Mouse (Mus musculus) embryonic facial prominence, embryonic 11.5 days (tissue): ENCODE measurements at regions not wholly inside any gene's neighbourhood (a gene's known extent, or its start where the extent isn't known, plus 50 kb on each side); places are given as distances from the start of the nearest gene placed in this dataset.

Source experiments
- ATAC-seq: fragments of 200-750 bp; cut with Nextera tagmentation; replicated peaks from 2 replicates; pipeline ENCODE4 v1.8.0; 2017; ENCODE audit warnings: low read depth; ENCODE audit not compliant: insufficient number of reproducible peaks, low FRiP score, low TSS enrichment
- DNase-seq: peaks from one replicate; pipeline ENCODE4 v3.0.0-alpha.2; 2015; ENCODE audit warnings: low spot score
- H3K27ac ChIP-seq: fragments of 300-500 bp; sonication (generic); replicated peaks from 2 replicates; pipeline ENCODE4 v1.5.1; 2014; ENCODE audit warnings: mild to moderate bottlenecking, low read depth, low read length, control low read depth
- H3K27me3 ChIP-seq: fragments of 300-500 bp; sonication (generic); 2 replicates; pipeline ENCODE4 v1.6.1; 2014; ENCODE audit warnings: mild to moderate bottlenecking, low read length, moderate library complexity, mixed read lengths; ENCODE audit not compliant: control insufficient read depth, insufficient read depth
- H3K36me3 ChIP-seq: fragments of 300-500 bp; sonication (generic); replicated peaks from 2 replicates; pipeline ENCODE4 v1.6.1; 2014; ENCODE audit warnings: low read depth, mild to moderate bottlenecking, low read length, moderate library complexity, mixed read lengths; ENCODE audit not compliant: control insufficient read depth, insufficient read depth
- H3K4me1 ChIP-seq: fragments of 300-500 bp; sonication (generic); 2 replicates; pipeline ENCODE4 v1.6.1; 2014; ENCODE audit warnings: low read length, mixed read lengths; ENCODE audit not compliant: control insufficient read depth, insufficient read depth
- H3K4me2 ChIP-seq: fragments of 300-500 bp; sonication (generic); 2 replicates; pipeline ENCODE4 v1.6.1; 2014; ENCODE audit warnings: low read depth, mild to moderate bottlenecking, control low read depth, low read length, moderate library complexity
- H3K4me3 ChIP-seq: fragments of 300-500 bp; sonication (generic); 2 replicates; pipeline ENCODE4 v1.5.1; 2014; ENCODE audit warnings: low read depth, low read length, control low read depth
- H3K9ac ChIP-seq: fragments of 300-500 bp; sonication (generic); replicated peaks from 2 replicates; pipeline ENCODE4 v1.6.1; 2014; ENCODE audit warnings: mild to moderate bottlenecking, control low read depth, low read length
- H3K9me3 ChIP-seq: fragments of 300-500 bp; sonication (generic); replicated peaks from 2 replicates; pipeline ENCODE4 v1.6.1; 2016; ENCODE audit warnings: mild to moderate bottlenecking, low read length, inconsistent platforms, mixed read lengths; ENCODE audit not compliant: control insufficient read depth
- WGBS: fragments of 180-500 bp; shearing (Covaris S2); extraction: QIAGEN DNeasy Blood & Tissue Kit; methylation state at CpG from one replicate; pipeline ENCODE4 v1.1.7; 2014; 5-methylcytosine and 5-hydroxymethylcytosine counted together

DNA sequence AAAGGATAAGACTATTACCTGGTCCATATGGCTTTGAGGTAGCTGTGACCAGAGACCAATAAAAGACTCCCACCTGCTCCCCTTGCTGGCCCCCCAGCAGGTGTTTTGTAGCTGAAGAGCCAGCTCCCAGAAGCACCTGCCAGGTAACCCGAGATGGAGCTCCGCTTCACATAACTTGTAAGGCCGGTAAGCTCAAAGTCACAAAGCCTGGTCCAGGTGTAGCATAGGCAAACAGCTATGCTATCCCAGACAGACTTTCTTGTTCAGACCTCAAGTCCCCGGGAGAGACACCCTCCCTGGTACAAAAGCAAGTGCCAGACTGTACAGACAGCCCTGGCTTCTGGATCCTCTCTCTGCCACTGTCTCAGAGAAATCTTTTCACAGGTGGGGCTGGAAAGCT is 154.6 kb downstream of the Tomm20 start:
- Histone ChIP-seq H3K4me1 (no peaks in the 10 kb centered on the region; the same call in 1 of the 2 replicates), H3K4me3 (no peak overlapping the region), H3K9ac (no peak overlapping the region), H3K9me3 (no peaks in the 10 kb centered on the region), H3K4me2 (no peak overlapping the region), H3K27ac (no peak overlapping the region), H3K27me3 (no peaks in the 10 kb centered on the region), H3K36me3 (no peaks in the 10 kb centered on the region)
- DNase-seq (no peak), ATAC-seq (no peak)
- 80% methylated on average over 4 of the region's 4 CpGs for WGBS

DNA sequence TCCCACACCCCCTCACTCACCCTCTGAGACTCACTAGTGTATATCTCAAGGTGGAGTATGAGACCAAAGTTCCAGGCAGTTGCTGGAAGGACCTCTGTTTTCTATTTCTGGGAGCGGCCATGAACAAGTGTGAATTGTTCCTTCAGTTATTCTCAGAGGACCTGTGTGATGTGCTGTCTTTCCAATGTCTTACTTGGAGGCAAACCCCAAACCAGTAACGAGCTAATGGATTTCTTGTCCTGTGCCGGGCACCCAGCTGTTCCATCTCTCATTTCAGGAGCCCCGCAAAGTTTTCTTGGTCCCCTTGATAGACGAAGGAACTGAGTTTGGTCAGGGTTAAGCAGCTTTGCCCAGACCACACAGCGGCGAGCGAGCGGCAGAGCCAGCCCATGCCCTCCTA is 155.4 kb downstream of the Tomm20 start:
- WGBS: 86% methylated on average over 9 of the region's 9 CpGs
- no peaks in the 10 kb centered on the region for H3K36me3 ChIP-seq
- H3K4me1 ChIP-seq: no peaks in the 10 kb centered on the region; the same call in 1 of the 2 replicates
- H3K9ac ChIP-seq: no peak overlapping the region
- H3K9me3 ChIP-seq: no peaks in the 10 kb centered on the region
- no peak overlapping the region for H3K27ac ChIP-seq
- ATAC-seq: no peak
- H3K4me3 ChIP-seq: no peak overlapping the region
- no peaks in the 10 kb centered on the region for H3K27me3 ChIP-seq
- no peak overlapping the region for H3K4me2 ChIP-seq
- no peak for DNase-seq

DNA sequence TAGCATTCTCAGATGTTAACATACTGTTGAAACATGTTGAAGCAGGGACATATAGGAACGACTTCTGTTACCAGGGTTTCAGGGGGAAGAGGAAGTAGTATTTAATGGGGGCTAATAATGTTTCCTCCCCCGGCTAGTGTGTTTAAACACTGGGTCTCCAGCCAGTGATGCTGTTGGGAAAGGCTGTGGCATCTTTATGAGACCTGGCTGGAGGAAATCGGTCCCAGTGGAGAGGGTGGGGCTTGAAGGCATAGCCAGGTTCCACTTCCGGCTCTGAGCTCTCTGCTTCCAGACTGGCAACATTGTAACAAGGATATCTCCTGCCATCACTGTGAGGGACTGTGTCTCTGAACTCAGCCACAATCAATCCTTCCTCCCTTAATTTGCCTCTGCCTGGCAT is 156.6 kb downstream of the Tomm20 start:
- DNase-seq: no peak
- 0 out of 2 replicates have a peak overlapping the region, but pooled peaks have one; percentile 49 for H3K27ac ChIP-seq
- no peak overlapping the region for H3K9ac ChIP-seq
- H3K9me3 ChIP-seq: no peaks in the 10 kb centered on the region
- H3K36me3 ChIP-seq: no peaks in the 10 kb centered on the region
- no peaks in the 10 kb centered on the region; the same call in 1 of the 2 replicates for H3K4me1 ChIP-seq
- 60% methylated on average over 4 of the region's 4 CpGs for WGBS
- H3K4me3 ChIP-seq: no peak overlapping the region
- no peak for ATAC-seq
- no peak overlapping the region for H3K4me2 ChIP-seq
- no peaks in the 10 kb centered on the region for H3K27me3 ChIP-seq

DNA sequence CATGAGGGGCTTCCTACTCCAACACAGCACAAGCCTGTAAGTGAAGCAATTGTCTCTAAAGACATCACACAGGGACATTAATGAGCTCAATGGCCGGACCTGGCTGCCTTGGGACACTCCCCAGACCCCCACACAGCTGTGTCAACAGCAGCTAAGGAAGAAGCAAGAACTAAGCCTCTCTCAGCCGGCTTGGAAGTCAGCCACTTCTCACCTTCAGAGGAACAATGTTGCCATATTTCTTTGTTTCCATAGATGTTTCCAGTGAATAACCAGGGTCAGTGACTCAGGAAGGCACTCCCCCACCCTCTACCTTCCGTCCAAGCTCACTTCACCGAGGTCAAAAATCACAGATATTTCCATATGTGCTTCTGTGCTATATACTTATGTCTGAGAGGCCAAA is 157.0 kb downstream of the Tomm20 start:
- Histone ChIP-seq H3K27ac (peak overlapping the region; percentile 49; the same call in 1 of the 2 replicates), H3K4me3 (no peak overlapping the region), H3K9ac (no peak overlapping the region), H3K36me3 (no peaks in the 10 kb centered on the region), H3K27me3 (no peaks in the 10 kb centered on the region), H3K9me3 (no peaks in the 10 kb centered on the region), H3K4me2 (no peak overlapping the region), H3K4me1 (no peaks in the 10 kb centered on the region; the same call in 1 of the 2 replicates)
- WGBS: 28% methylated on average over 4 of the region's 4 CpGs
- no peak for ATAC-seq
- DNase-seq: no peak

DNA sequence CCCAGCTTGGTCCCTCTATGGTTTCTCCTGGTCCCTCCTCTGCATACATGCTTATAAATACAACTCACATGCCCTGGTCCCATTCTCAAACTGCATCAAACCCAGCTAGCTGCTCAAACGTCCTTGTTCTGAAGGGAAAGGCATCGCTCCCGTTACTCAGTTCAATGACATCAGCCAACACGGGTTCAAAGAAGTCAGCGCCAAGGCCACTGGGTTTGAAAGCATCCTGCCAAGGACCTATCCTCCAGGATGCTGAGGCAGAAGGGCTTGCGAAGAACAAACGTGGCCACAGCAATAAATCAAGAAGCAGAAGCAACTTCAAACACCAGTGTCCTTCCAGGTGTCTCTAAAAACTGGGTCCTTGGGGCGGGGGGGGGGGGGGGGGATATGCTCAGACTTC is 158.2 kb downstream of the Tomm20 start:
- Histone ChIP-seq H3K27me3 (no peaks in the 10 kb centered on the region), H3K27ac (no peak overlapping the region), H3K4me1 (no peaks in the 10 kb centered on the region; the same call in 1 of the 2 replicates), H3K9ac (no peak overlapping the region), H3K36me3 (no peaks in the 10 kb centered on the region), H3K9me3 (no peaks in the 10 kb centered on the region), H3K4me2 (no peak overlapping the region), H3K4me3 (no peak overlapping the region)
- DNase-seq (no peak), ATAC-seq (no peak)
- 79% methylated on average over 8 of the region's 8 CpGs for WGBS

DNA sequence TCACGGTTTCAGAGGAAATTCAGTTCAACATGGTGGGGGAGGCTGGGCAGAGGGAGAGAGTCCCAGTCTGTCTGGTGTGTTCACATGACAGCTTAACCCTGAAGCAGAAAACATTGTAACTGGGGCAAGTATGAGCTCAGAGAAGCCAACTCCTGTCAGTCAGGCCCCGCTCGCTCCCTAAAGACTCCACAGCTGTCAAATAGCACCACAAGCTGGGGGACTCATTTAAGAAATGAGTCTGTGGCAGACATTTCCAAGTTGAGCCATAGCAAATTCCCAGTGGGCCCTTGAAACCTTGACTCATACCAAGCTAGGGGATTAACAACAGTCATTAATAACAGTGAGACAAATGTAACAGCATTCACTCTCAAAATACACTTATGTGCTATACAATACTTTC is 160.4 kb downstream of the Tomm20 start:
- Histone ChIP-seq H3K9me3 (no peaks in the 10 kb centered on the region), H3K27me3 (no peaks in the 10 kb centered on the region), H3K4me2 (no peak overlapping the region), H3K9ac (no peak overlapping the region), H3K4me1 (no peaks in the 10 kb centered on the region; the same call in 1 of the 2 replicates), H3K4me3 (no peak overlapping the region), H3K36me3 (no peaks in the 10 kb centered on the region), H3K27ac (no peak overlapping the region)
- no peak for DNase-seq
- 83% methylated on average over 3 of the region's 3 CpGs for WGBS
- no peak for ATAC-seq

DNA sequence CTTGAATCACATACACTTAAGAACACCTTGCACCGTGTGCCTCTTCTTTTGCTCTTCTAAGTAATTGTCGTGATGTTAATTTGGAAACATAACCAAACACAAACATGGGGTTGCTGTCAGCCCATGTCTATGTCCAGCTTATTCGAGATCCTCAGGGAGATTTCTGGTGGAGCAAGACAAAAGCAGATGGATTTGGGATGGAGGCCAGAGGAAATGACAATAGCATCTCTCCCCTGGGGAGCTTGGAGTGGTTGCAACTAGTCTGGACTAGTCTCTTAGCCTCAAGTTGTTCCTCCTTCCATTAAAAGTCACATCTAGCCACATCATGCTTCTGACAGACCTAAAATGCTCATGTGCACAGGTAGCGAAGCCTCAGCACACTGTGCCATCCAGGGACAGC is 161.0 kb downstream of the Tomm20 start:
- no peak overlapping the region for H3K27ac ChIP-seq
- no peak for DNase-seq
- H3K4me2 ChIP-seq: no peak overlapping the region
- no peaks in the 10 kb centered on the region for H3K9me3 ChIP-seq
- ATAC-seq: no peak
- H3K4me3 ChIP-seq: no peak overlapping the region
- H3K4me1 ChIP-seq: no peaks in the 10 kb centered on the region; the same call in 1 of the 2 replicates
- no peak overlapping the region for H3K9ac ChIP-seq
- 86% methylated on average over 4 of the region's 4 CpGs for WGBS
- no peaks in the 10 kb centered on the region for H3K36me3 ChIP-seq
- no peaks in the 10 kb centered on the region for H3K27me3 ChIP-seq

DNA sequence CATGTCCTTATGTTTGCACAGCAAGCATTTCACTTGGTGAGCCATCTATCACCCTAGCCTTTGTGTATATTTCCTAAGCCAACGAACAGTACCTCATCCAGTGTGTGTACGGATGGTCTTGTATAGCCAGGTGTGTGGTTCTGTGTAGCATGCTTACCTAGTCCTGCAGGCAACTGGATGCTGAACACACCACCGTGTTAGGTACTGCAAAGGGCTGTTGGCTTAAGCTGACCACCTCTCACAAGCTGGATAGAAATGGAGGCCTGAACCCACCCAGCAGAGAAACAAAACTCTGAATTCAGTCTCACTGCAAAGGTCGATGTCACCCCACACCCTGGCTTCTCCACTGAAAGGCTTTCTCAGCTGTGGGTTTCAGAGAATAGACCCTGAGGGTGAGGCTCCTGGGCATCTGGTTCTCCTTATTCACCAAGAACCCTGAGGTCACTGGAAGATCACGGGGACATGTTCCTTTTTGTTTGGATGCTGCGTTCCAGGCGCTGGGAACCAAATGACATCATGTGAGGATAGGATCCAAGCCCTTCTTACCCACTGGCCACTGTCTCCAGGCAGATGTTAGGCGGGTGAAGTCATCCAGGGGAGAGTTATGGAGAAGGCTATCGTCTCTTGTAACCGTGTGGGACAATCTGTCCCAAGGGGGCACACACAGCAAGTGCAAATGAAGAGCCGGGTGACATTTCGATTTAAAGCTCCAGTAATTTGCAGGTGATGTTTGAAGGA is 161.8 kb downstream of the Tomm20 start:
- Histone ChIP-seq H3K27me3 (no peaks in the 10 kb centered on the region), H3K27ac (no peak overlapping the region), H3K9ac (no peak overlapping the region), H3K9me3 (no peaks in the 10 kb centered on the region), H3K4me2 (no peak overlapping the region), H3K4me3 (no peak overlapping the region), H3K36me3 (no peaks in the 10 kb centered on the region), H3K4me1 (no peaks in the 10 kb centered on the region; the same call in 1 of the 2 replicates)
- WGBS: 76% methylated on average over 12 of the region's 12 CpGs
- ATAC-seq (no peak), DNase-seq (no peak)
